Mouse (Mus musculus): Measurements from ENCODE around the gene Dnajb7.

Dnajb7 gene

GRCm38 (mm10) chr15:81365246-81365645, 42.9 kb downstream of the Dnajb7 start:
- DNase-seq (ENCODE audit: low read depth, low spot score): no peak

GRCm38 (mm10) chr15:81364271-81364670, 43.8 kb downstream of the Dnajb7 start:
- no peak for DNase-seq (ENCODE audit: low read depth, low spot score)

GRCm38 (mm10) chr15:81362501-81362900, 45.6 kb downstream of the Dnajb7 start:
- no peak for DNase-seq (ENCODE audit: low read depth, low spot score)

GRCm38 (mm10) chr15:81361417-81362015, 46.6 kb downstream of the Dnajb7 start:
- DNase-seq (ENCODE audit: low read depth, low spot score): no peak

- DNase-seq (ENCODE audit: low read depth, low spot score): no peak
Observed at GRCm38 (mm10) chr15:81361022-81361404, 47.1 kb downstream of the Dnajb7 start.

- peak; percentile 93 for DNase-seq (ENCODE audit: low read depth, low spot score)
Observed at GRCm38 (mm10) chr15:81360345-81361021, 47.6 kb downstream of the Dnajb7 start, which contains the start of gene Slc25a17. Gene Slc25a17 (minus strand): TSS chr15:81360812.

- DNase-seq (ENCODE audit: low read depth, low spot score): no peak
Observed at GRCm38 (mm10) chr15:81359421-81359820, 48.7 kb downstream of the Dnajb7 start.

GRCm38 (mm10) chr15:81358943-81359342, 49.2 kb downstream of the Dnajb7 start:
- no peak for DNase-seq (ENCODE audit: low read depth, low spot score)

- DNase-seq (ENCODE audit: low read depth, low spot score): no peak
Observed at GRCm38 (mm10) chr15:81356946-81357345, 51.2 kb downstream of the Dnajb7 start.
